Mouse (Mus musculus): ENCODE data around the gene Fxyd7.
A peak's percentile ranks its signal among the peaks of the same experiment; 100 is the strongest.

Fxyd7 gene

GRCm38 (mm10) chr7:31051321-31052021 lies at the start of gene Fxyd7:
TSS of gene Fxyd7 (minus strand) at chr7:31051467.
- no peak for DNase-seq (ENCODE audit: low spot score in 2 of 2)

GRCm38 (mm10) chr7:31100786-31101185 lies 49.5 kb upstream of the Fxyd7 start:
- no peak for DNase-seq (ENCODE audit: low spot score in 2 of 2)

GRCm38 (mm10) chr7:31099612-31099982 lies 48.3 kb upstream of the Fxyd7 start:
- no peak for DNase-seq (ENCODE audit: low spot score in 2 of 2)

- no peak for DNase-seq (ENCODE audit: low spot score in 2 of 2)
Observed at GRCm38 (mm10) chr7:31098697-31099611, 47.7 kb upstream of the Fxyd7 start.

GRCm38 (mm10) chr7:31097583-31098248 lies 46.4 kb upstream of the Fxyd7 start:
- DNase-seq (ENCODE audit: low spot score in 2 of 2) = peak; percentile 85 to 93

GRCm38 (mm10) chr7:31096892-31097564 lies 45.8 kb upstream of the Fxyd7 start:
- no peak for DNase-seq (ENCODE audit: low spot score in 2 of 2)

- no peak for DNase-seq (ENCODE audit: low spot score in 2 of 2)
Observed at GRCm38 (mm10) chr7:31094774-31095501, 43.7 kb upstream of the Fxyd7 start.

- no peak for DNase-seq (ENCODE audit: low spot score in 2 of 2)
Observed at GRCm38 (mm10) chr7:31089721-31090120, 38.5 kb upstream of the Fxyd7 start.

GRCm38 (mm10) chr7:31088206-31088605 lies 36.9 kb upstream of the Fxyd7 start:
- DNase-seq (ENCODE audit: low spot score in 2 of 2) = no peak

GRCm38 (mm10) chr7:31087262-31087661 lies 36.0 kb upstream of the Fxyd7 start:
- no peak for DNase-seq (ENCODE audit: low spot score in 2 of 2)

- DNase-seq (ENCODE audit: low spot score in 2 of 2) = no peak
Observed at GRCm38 (mm10) chr7:31086175-31086755, 35.0 kb upstream of the Fxyd7 start.

- peak in 1 of 2 experiments; percentile 37 for DNase-seq (ENCODE audit: low spot score in 2 of 2)
Observed at GRCm38 (mm10) chr7:31085171-31085570, 33.9 kb upstream of the Fxyd7 start.

GRCm38 (mm10) chr7:31084140-31084539 lies 32.9 kb upstream of the Fxyd7 start:
- no peak for DNase-seq (ENCODE audit: low spot score in 2 of 2)

GRCm38 (mm10) chr7:31082831-31083588 lies 31.7 kb upstream of the Fxyd7 start:
- no peak for DNase-seq (ENCODE audit: low spot score in 2 of 2)

GRCm38 (mm10) chr7:31082106-31082505 lies 30.8 kb upstream of the Fxyd7 start:
- DNase-seq (ENCODE audit: low spot score in 2 of 2) = no peak

- DNase-seq (ENCODE audit: low spot score in 2 of 2) = no peak
Observed at GRCm38 (mm10) chr7:31081106-31081505, 29.8 kb upstream of the Fxyd7 start.

- no peak for DNase-seq (ENCODE audit: low spot score in 2 of 2)
Observed at GRCm38 (mm10) chr7:31080611-31081010, 29.3 kb upstream of the Fxyd7 start.

GRCm38 (mm10) chr7:31079670-31080069 lies 28.4 kb upstream of the Fxyd7 start:
- DNase-seq (ENCODE audit: low spot score in 2 of 2) = no peak

GRCm38 (mm10) chr7:31077885-31078445 lies 26.7 kb upstream of the Fxyd7 start:
- peak in 1 of 2 experiments; percentile 37 for DNase-seq (ENCODE audit: low spot score in 2 of 2)

GRCm38 (mm10) chr7:31077470-31077869 lies 26.2 kb upstream of the Fxyd7 start:
- DNase-seq (ENCODE audit: low spot score in 2 of 2) = no peak
